ENCODE assay signal across 9 mouse cellular contexts in the genomic region with DNA sequence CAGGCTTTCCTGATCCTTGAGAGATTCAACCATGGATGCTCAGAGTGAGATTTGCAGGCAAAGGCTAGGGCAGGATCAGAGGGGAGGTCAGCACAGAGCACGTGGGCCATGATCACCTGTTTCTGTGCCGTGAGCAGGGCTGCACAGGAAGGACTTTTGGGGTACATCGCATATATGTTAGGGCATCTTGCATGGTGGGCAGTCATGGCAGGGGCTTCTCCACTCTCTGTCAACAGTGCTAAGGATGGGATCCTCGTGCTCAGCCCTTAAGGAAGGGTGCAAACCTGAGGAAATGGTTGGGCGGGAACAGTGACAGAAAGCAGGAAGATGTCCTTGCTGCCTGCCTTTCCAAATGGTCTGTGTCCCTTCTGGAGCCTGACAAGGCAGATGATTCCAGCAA.
DNase-seq lines count a peak whose midpoint lies in the region; ATAC-seq and TF ChIP-seq lines count a peak whose summit lies in the region.
"Had no signal": no experiment of that assay in that cellular context is flagged by ENCODE, and none has a peak within 500 bp of the region (broad histone marks: within the 10 kb centered on the region; RNA-seq: fewer than 3 reads in every experiment).

No protein-coding gene starts in this region.

- ATAC-seq in forebrain, embryonic 11.5 days (replicated peaks; ENCODE audit: low FRiP score): no peak; the same call in 1 of the 2 replicates
- ATAC-seq in hindbrain, embryonic 14.5 days (ENCODE audit: low FRiP score): peak; percentile 28; the same call in 1 of the 2 replicates
- peak; percentile 21; the same call in 1 of the 2 replicates for ATAC-seq in midbrain, embryonic 14.5 days (ENCODE audit: low FRiP score, low TSS enrichment)

- DNase-seq in forebrain, embryonic 10.5 days (ENCODE audit: extremely low spot score, low spot score): no peak
- DNase-seq in forebrain, embryonic 11.5 days (ENCODE audit: low spot score): no peak
- no peak for DNase-seq in hindbrain, embryonic 14.5 days (ENCODE audit: low spot score)
- DNase-seq in midbrain, embryonic 14.5 days: no peak
- DNase-seq in urinary bladder, adult 18-20 months (ENCODE audit: low spot score in 2 of 2): no peak
- DNase-seq in thymus, postnatal 36 days: no peak
- DNase-seq in lung, postnatal 14 days: no peak
- DNase-seq: kidney, adult 2 months had no signal

- H3K4me1 ChIP-seq in forebrain, embryonic 10.5 days: peaks cover 36% of the 10 kb centered on the region
- H3K4me1 ChIP-seq in forebrain, embryonic 11.5 days (replicated peaks; ENCODE audit: control insufficient read depth, insufficient read depth, low read length): peaks cover 10% of the 10 kb centered on the region
- H3K4me1 ChIP-seq in E14TG2a.4 (replicated peaks; ENCODE audit: low read depth, low read length): peaks cover 44% of the 10 kb centered on the region
- H3K4me1 ChIP-seq in hindbrain, embryonic 14.5 days (replicated peaks; ENCODE audit: control insufficient read depth, insufficient read depth, low read length): peaks cover 21% of the 10 kb centered on the region
- peaks cover 22% of the 10 kb centered on the region for H3K4me1 ChIP-seq in midbrain, embryonic 14.5 days (ENCODE audit: control insufficient read depth, insufficient read depth, low read length)

- no peaks in the 10 kb centered on the region for H3K36me3 ChIP-seq in forebrain, embryonic 10.5 days (replicated peaks)
- no peaks in the 10 kb centered on the region for H3K36me3 ChIP-seq in forebrain, embryonic 11.5 days (ENCODE audit: control insufficient read depth, insufficient read depth, low read length)
- no peaks in the 10 kb centered on the region for H3K36me3 ChIP-seq in E14TG2a.4 (ENCODE audit: insufficient read depth, low read length)
- H3K36me3 ChIP-seq in hindbrain, embryonic 14.5 days (replicated peaks; ENCODE audit: control insufficient read depth, insufficient read depth): no peaks in the 10 kb centered on the region
- no peaks in the 10 kb centered on the region for H3K36me3 ChIP-seq in midbrain, embryonic 14.5 days (ENCODE audit: control insufficient read depth, insufficient read depth, low read length)

- peak overlapping the region; percentile 6; the same call in 1 of the 2 replicates for H3K4me3 ChIP-seq in forebrain, embryonic 10.5 days
- no peak overlapping the region for H3K4me3 ChIP-seq in forebrain, embryonic 11.5 days (ENCODE audit: low read depth, low read length)
- peak overlapping the region; percentile 61 for H3K4me3 ChIP-seq in E14TG2a.4 (replicated peaks; ENCODE audit: low read length)
- H3K4me3 ChIP-seq in hindbrain, embryonic 14.5 days (replicated peaks; ENCODE audit: low read length): no peak overlapping the region
- H3K4me3 ChIP-seq in midbrain, embryonic 14.5 days (replicated peaks; ENCODE audit: low read depth, low read length): no peak overlapping the region

- H3K27me3 ChIP-seq in forebrain, embryonic 10.5 days (ENCODE audit: poor library complexity, severe bottlenecking): 0 out of 2 replicates have a peak, but pooled peaks cover 7% of the 10 kb centered on the region
- H3K27me3 ChIP-seq in forebrain, embryonic 11.5 days (ENCODE audit: control insufficient read depth, insufficient read depth, low read length): no peaks in the 10 kb centered on the region
- peaks cover 13% of the 10 kb centered on the region; the same call in 1 of the 2 replicates for H3K27me3 ChIP-seq in E14TG2a.4 (ENCODE audit: insufficient read depth, low read length)
- no peaks in the 10 kb centered on the region for H3K27me3 ChIP-seq in hindbrain, embryonic 14.5 days (ENCODE audit: control insufficient read depth, insufficient read depth, low read length)
- H3K27me3 ChIP-seq in midbrain, embryonic 14.5 days (ENCODE audit: control insufficient read depth, insufficient read depth, low read length): no peaks in the 10 kb centered on the region

- no peak overlapping the region for H3K4me2 ChIP-seq in forebrain, embryonic 11.5 days (ENCODE audit: low read depth, low read length, severe bottlenecking)
- 0 out of 2 replicates have a peak overlapping the region, but pooled peaks have one; percentile 6 for H3K4me2 ChIP-seq in hindbrain, embryonic 14.5 days (replicated peaks)
- peak overlapping the region; percentile 38 for H3K4me2 ChIP-seq in midbrain, embryonic 14.5 days (ENCODE audit: low read length)

- 73% methylated on average over 5 of the region's 5 CpGs for WGBS in forebrain, embryonic 10.5 days
- WGBS in forebrain, embryonic 11.5 days: 68% methylated on average over 5 of the region's 5 CpGs
- WGBS in hindbrain, embryonic 14.5 days: 56% methylated on average over 5 of the region's 5 CpGs
- 60% methylated on average over 5 of the region's 5 CpGs for WGBS in midbrain, embryonic 14.5 days

- no peak overlapping the region for H3K9ac ChIP-seq in forebrain, embryonic 11.5 days (ENCODE audit: low read length)
- H3K9ac ChIP-seq in hindbrain, embryonic 14.5 days: peak overlapping the region; percentile 35; the same call in 1 of the 2 replicates
- peak overlapping the region; percentile 36; the same call in 1 of the 2 replicates for H3K9ac ChIP-seq in midbrain, embryonic 14.5 days (replicated peaks; ENCODE audit: low read length)

- no peaks in the 10 kb centered on the region for H3K9me3 ChIP-seq in forebrain, embryonic 10.5 days
- H3K9me3 ChIP-seq in forebrain, embryonic 11.5 days (ENCODE audit: control insufficient read depth, low read length): no peaks in the 10 kb centered on the region
- no peaks in the 10 kb centered on the region for H3K9me3 ChIP-seq in E14TG2a.4 (ENCODE audit: low read length)
- no peaks in the 10 kb centered on the region for H3K9me3 ChIP-seq in hindbrain, embryonic 14.5 days (ENCODE audit: control insufficient read depth, low read length)
- no peaks in the 10 kb centered on the region for H3K9me3 ChIP-seq in midbrain, embryonic 14.5 days (ENCODE audit: control insufficient read depth, low read length)

- no peak for TF ChIP-seq CTCF in E14TG2a.4 (conservative IDR thresholded peaks at IDR 0.05; ENCODE audit: low read length)

- peak overlapping the region; percentile 59 for H3K27ac ChIP-seq in forebrain, embryonic 10.5 days
- H3K27ac ChIP-seq in forebrain, embryonic 11.5 days (ENCODE audit: low read depth, low read length): no peak overlapping the region
- peak overlapping the region; percentile 26; the same call in 1 of the 2 replicates for H3K27ac ChIP-seq in hindbrain, embryonic 14.5 days
- H3K27ac ChIP-seq in midbrain, embryonic 14.5 days (replicated peaks; ENCODE audit: low read depth, low read length): peak overlapping the region; percentile 55

Comparison
In these comparisons a context has a peak if more than half of its experiments do, and no peak if none do; other contexts are left out.
1. H3K4me3 ChIP-seq: peak in forebrain, embryonic 10.5 days (single experiment) and E14TG2a.4 (single experiment); none in forebrain, embryonic 11.5 days (single experiment), hindbrain, embryonic 14.5 days (single experiment) and midbrain, embryonic 14.5 days (single experiment).